Mouse (Mus musculus): Measurements from ENCODE around the gene Ano4. TPM values are rescaled to one million over a fixed set of nuclear protein-coding genes. Genes with fewer than 3 reads are reported as not detected.

Gene Ano4
- polyA plus RNA-seq, 1 experiment from 2014 or later, result 2.0 TPM

DNA sequence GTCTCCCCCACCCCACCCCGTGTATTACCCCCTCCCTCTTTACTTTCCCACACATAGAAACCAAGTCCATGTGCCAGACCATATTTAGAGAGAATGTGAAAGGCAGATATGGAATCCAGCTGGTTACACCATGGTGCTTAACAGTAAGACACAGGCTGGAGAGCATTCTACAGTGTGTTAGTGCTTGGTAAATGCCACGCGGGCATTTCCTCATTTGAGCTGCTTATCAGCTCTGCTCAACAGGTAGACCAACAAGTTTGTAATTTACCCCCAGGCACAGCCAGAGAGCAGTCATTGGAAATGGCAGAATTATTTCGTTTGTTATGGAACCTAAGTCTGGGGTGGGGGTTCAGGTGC lies 394.3 kb downstream of the Ano4 start:
- DNase-seq (ENCODE audit: low spot score), result no peak
- Histone ChIP-seq H3K4me3 (replicated peaks; ENCODE audit: low read depth, low read length) (no peak overlapping the region), H3K9me3 (replicated peaks; ENCODE audit: low read length) (no peaks in the 10 kb centered on the region), H3K9ac (ENCODE audit: low read depth, low read length) (no peak overlapping the region), H3K36me3 (ENCODE audit: insufficient read depth, low read length) (no peaks in the 10 kb centered on the region), H3K27me3 (ENCODE audit: insufficient read depth, low read length) (no peaks in the 10 kb centered on the region), H3K4me2 (ENCODE audit: low read length) (no peak overlapping the region), H3K4me1 (replicated peaks; ENCODE audit: insufficient read depth, low read length) (no peaks in the 10 kb centered on the region), H3K27ac (no peak overlapping the region)
- no peak for TF ChIP-seq CTCF (IDR thresholded peaks at IDR 0.05; ENCODE audit: low read depth)
- ATAC-seq (replicated peaks; ENCODE audit: low FRiP score, low read depth), result no peak; the same call in 1 of the 2 replicates
- 74% methylated on average over 4 of the region's 4 CpGs for WGBS

DNA sequence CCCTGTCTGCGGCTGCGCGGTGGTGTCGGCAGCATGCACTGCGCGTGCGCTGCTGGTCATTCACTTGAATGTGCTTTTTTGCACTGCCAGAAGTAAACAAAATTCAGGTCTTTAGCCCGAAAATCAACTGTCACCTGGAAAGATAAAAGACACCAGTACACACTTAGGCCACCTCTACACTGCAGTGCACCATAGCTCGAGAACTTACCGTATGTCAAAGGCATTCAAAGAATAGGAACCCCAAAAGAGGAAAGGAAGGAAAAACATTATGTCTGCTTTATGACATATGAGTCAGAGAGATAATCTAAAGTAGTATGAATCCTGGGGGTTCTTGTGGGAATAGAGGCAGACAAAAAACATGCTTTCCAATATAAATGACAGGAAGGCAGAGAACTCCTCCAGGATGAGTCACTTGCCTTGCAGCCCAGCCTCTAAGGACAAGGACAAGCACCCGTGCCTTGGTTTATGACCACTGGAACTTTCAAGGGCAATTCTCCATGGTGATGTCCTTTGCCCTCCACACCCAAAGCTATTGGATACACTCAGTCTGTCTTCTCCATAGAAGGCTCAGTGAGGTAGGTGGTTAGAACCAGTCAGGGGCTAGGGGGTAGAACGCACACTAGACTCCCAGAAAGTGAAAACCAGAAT lies 394.8 kb downstream of the Ano4 start:
- Histone ChIP-seq H3K27ac (no peak overlapping the region), H3K36me3 (ENCODE audit: insufficient read depth, low read length) (no peaks in the 10 kb centered on the region), H3K9me3 (replicated peaks; ENCODE audit: low read length) (no peaks in the 10 kb centered on the region), H3K27me3 (ENCODE audit: insufficient read depth, low read length) (no peaks in the 10 kb centered on the region), H3K9ac (ENCODE audit: low read depth, low read length) (no peak overlapping the region), H3K4me3 (replicated peaks; ENCODE audit: low read depth, low read length) (no peak overlapping the region), H3K4me1 (replicated peaks; ENCODE audit: insufficient read depth, low read length) (no peaks in the 10 kb centered on the region), H3K4me2 (ENCODE audit: low read length) (no peak overlapping the region)
- TF ChIP-seq CTCF (IDR thresholded peaks at IDR 0.05; ENCODE audit: low read depth), result no peak
- ATAC-seq (replicated peaks; ENCODE audit: low FRiP score, low read depth), result no peak
- 90% methylated on average over 12 of the region's 12 CpGs for WGBS
- DNase-seq (ENCODE audit: low spot score), result no peak

Other genes with a start within 250 kb of the Ano4 start
- gene Gas2l3, start 99.2 kb upstream of the Ano4 start, polyA plus RNA-seq (2015; fragmentation: Nextera tagmentation; extraction: Ambion mirVana), result 7.2 and 8.7 TPM in 2 replicates
- gene Nr1h4, start 188.8 kb upstream of the Ano4 start, polyA plus RNA-seq (2015; fragmentation: Nextera tagmentation; extraction: Ambion mirVana), result 12.0 and 12.4 TPM in 2 replicates